Mouse (Mus musculus): ENCODE results near the gene Cdca5. TPM values are rescaled to one million over a fixed set of nuclear protein-coding genes. Genes with fewer than 3 reads are reported as not detected.
"Not testable (repeated sequence)": the region's sequence is repeated elsewhere in the genome, so short reads cannot be mapped to it uniquely, and the experiment has no call there.

Cdca5 gene
- polyA plus RNA-seq (2012; rRNA removed): 0.83 and 1.4 TPM in 2 replicates

DNA sequence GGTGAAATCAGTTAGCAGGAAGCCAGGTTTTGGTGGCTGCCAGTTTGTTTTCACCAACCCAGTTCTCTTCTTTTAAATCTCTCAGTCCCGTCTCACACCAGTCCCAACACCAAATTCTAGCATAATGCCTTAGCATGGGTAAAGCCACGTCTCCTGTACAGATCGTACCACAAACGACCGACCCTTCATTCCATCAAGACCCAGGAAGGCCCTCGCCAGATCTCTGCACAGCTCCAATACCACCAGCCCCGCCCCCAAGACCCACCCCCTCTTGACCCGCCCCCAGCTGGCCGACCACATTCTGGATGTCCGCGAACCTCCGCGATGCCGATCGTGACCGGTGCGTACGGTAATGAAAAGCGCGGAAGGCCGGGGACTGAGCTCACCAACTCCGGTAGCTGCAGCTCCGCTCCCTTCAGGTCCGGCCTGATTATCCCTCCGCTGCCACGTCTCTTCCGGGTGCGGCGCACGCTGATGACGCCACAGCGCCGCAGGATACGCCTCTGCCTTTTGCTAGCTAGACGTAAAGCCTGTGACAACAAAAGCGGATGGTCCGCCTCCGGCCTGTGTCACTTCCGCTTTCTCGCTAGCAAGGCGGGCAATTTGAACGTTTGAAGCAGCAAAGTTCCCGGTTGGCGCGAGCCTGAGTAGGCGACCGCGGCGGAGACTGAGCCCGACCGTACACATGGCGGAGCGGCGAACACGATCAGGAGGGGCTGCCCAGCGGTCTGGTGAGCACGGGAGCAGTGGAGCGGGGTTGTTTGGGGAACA, at the start of gene Cdca5, which contains the start of gene Zfpl1:
Gene Cdca5 (plus strand): TSS at position 506 of the 771 bp plus-strand sequence.
Gene Zfpl1 (minus strand): TSS at position 479 of the 771 bp plus-strand sequence.
- DNase-seq (ENCODE audit: low spot score): peak; percentile 82

DNA sequence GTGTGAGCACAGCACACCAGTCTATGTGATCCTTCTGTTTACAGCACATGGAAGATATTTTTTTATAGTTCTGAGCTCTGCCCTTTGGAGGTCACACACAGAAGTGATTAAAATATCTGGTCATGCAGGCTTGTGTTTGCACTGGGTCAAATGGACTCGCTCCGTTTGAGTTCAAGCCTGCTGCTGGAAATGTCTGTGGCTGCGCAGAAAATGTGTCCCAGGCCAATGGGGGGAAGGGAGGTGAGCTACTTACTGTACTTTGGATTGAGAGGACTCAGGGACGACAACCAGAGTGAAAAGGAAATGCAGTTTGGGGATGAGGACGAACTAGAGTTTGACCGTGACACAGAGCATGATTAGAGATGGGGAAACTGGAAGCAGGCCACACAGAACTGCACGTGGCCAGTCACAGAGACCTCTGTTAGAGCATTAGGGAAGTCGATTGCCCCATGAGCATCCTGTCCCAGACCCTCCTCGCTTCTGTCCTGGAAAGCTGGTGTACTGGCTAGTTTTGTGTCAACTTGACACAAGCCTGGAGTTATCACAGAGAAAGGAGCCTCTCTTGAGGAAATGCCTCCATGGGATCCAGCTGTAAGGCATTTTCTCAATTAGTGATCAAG, 48.7 kb upstream of the Cdca5 start:
- no peak for DNase-seq (ENCODE audit: low spot score)

DNA sequence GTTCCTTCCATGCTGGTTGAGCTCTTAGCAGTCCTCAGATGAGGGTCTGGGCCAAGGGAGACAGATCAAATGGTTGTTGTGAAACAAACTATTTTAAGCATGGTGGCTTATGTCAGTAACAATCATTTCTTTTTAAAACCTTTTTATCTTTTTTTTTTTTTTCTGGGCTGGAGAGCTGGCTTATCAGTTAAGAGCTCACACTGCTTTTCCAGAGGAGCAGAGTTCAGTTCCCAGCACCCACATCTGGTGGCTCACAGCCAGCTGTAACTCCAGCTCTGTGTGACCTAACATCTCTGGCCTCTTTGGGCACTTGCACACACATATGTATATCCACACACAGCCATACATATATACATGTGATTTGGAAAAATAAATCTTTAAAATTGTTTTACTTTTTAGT, 47.1 kb upstream of the Cdca5 start:
- no peak for DNase-seq (ENCODE audit: low spot score)

DNA sequence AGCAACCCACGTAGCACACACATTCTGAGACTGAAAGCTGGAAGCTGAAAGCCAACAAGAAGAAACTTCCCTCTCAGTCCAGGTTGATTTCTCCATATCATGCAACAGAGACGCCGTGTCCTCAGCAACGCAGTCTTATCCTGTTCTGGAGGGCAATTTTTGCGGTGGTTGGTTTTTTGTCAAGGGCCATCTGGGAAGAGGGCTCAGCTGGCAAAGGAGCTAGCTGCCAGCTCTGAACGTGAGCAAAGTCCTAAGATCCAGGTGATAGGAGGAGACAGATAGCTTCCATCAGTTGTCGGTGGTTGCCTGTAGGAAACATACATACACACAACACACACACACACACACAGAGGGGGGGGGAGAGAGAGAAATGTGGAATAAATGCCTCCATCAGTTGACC, 46.5 kb upstream of the Cdca5 start:
- DNase-seq (ENCODE audit: low spot score): no peak

DNA sequence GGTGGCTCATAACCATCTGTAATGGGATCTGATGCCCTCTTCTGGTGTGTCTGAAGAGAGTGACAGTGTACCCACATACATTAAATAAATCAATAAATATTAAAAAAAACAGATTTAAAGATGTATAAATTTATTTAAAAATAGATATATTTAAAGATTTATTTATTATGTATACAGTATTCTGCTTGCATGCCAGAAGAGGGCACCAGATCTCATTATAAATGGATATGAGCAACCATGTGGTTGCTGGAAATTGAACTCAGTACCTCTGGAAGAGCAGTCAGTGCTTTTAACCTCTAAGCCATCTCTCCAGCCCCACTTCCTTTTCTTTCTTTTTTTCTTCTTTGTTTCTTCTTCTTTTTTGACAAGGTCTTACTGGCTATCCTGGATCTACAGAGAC, 44.8 kb upstream of the Cdca5 start:
- no peak for DNase-seq (ENCODE audit: low spot score)

DNA sequence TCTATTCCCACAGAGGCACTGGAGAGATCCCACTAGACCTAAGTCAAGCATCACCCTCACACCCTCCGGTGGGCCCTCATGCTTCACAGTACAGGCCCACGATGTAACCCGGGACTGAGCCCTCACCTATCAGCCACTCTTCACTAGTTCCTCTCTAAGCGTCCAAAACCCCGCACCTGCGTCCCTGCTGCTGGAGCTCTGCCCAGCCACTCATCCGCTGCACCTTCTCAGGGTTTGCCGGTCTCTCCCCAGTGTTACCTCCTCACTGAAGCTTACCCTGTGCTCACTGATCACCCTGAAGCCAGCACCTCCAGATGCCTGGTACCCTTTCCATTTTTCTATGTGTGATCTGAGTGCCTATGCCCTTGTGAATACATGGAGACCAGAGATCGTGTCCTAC, 42.5 kb upstream of the Cdca5 start:
- DNase-seq (ENCODE audit: low spot score): no peak

DNA sequence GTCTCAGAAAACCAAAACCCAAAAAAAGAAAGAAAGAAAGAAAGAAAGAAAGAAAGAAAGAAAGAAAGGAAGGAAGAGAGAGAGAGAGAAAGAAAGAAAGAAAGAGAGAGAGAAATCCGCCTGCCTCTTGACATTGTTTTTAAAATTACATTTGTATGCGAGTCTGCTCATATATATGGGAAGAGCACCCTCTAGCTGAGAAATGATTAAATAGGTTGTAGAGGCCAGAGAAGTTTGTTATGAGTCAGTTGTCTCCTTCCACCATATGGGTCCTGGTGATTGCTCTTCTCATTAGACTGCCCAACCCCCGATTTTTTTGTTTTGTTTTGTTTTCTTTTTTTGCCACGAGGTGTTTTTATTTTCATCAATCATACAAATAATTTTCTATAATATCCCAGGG, 40.7 kb upstream of the Cdca5 start:
- DNase-seq (ENCODE audit: low spot score): not testable (repeated sequence)

DNA sequence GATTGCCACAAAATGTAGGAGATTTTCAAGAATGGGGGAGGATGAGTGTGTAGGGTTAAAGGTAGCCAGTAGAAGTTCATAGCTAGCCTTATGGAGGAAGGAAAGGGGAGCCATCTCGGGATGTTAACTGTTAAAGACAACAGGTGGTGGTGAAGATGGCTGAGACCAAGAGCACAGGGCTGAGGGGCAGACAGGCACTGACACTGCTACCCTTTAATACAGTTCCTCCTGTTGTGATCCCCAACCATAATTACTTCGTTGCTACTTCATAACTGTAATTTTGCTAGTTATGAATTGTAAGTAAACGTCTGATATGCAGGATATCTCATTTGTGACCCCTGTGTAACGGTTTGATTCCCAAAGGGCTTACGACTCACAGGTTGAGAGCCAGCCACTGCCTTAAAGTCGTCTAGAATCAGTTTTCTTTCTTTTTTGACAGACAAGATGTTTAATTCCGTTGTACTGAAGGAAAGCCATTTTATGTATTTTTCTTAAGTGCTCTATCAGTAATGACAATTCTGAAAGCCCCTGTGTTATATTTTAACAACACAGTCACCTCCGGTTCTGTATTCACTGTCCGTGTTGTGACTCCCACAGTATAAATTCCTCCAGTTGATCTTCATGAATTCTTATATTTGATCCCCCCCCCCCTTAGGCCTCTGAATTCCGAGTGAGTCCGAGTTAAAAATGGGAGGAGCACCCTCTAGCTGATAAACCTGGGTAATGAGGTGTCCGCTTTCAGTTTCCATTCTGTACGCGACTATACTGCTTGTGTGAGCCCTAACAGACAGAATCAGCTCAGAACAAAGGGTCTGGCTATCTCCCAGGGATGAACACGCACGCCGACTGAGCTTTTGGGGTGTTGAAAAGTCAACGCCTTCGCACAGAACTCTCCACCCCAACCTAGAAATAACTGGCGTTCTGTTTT, 39.2 kb upstream of the Cdca5 start:
- DNase-seq (ENCODE audit: low spot score): no peak

DNA sequence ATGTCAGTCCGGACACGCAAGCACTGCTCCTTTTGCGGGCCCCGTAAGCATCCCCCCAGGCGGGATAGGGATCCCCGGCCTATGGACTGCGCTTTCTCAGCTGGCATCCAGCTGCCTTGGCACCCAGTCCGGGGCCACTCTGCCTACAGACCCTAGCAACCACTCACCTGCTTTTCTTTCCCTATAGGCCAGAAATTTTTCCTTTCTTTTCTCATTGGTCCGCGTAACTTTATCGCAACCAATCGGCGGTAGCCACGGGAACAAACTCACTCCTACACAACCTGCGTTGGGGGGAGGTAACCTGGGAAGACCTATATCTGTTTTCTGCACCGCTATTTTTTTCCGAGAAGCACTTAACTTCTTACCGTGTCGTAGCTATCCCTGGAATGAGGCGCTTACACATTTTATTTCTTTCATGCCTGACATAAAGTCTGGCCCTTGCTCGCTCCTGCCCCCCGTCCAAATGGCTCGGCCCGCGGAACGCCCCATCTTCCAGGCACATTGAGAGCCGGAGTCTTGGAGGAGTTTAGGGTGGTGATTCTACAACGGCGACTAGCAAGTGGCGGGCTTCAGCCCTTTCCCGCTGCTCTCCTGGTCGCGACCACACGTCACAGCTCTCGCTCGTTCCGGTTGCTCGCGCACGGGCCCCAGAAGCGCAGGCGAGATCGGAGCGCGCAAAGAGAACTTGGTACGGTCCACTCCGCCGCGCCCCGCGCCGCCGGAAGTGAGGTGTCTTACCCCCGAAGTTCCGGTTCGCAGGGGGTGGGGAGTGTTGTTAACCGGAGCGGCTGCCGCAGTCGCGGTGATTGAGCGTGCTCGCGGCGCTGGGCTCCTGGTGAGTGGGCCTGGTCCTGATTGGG, 38.3 kb upstream of the Cdca5 start, which contains the start of gene Syvn1:
Gene Syvn1 (plus strand): TSS at position 283 of the 860 bp plus-strand sequence.
- DNase-seq (ENCODE audit: low spot score): peak; percentile 92

DNA sequence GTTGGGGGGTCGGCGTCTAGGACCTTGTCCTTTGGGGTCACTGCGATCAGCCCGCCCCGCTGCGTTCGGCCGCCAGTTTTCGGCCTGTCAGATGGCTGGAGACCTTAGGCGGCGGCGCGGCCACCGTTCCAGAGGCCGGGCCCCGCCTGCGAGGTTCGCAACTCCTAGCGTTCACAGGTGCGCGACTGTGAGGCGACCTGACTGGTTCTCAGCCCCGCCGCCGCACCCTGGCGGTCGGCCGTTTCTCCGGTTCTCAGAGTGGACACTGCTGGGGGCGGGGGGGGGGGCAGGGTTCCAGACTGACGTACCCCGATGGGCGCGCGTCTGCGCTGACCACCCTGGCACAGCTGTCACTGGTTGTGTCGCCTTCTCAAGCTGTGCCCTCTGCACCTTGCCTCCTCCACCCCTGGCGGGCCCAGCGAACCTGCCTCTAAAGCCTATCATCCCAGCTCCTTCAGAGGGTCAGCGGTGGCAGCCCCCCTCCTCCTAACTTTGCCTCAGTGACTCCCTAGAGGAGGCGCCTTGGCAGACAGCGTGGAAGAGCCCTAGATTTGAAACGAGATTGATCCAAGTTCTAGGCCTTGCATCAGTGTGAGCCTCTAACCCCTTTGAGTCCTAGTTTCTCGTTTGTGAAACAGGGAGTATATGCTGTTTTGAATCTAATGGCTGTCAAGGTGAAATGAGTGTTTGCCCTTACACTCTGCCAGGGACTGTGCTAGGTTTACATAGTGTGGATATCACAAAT, 37.5 kb upstream of the Cdca5 start:
- no peak for DNase-seq (ENCODE audit: low spot score)

DNA sequence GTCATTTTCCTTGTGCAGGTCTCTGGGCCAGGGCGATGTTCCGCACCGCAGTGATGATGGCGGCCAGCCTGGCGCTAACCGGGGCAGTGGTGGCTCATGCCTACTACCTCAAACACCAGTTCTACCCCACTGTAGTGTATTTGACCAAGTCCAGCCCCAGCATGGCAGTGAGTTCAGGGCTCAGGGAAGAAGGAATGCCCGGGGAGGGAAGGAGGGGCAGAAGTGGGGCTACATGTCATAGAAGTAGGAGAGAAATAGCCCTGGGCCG, 37.0 kb upstream of the Cdca5 start:
- no peak for DNase-seq (ENCODE audit: low spot score)

DNA sequence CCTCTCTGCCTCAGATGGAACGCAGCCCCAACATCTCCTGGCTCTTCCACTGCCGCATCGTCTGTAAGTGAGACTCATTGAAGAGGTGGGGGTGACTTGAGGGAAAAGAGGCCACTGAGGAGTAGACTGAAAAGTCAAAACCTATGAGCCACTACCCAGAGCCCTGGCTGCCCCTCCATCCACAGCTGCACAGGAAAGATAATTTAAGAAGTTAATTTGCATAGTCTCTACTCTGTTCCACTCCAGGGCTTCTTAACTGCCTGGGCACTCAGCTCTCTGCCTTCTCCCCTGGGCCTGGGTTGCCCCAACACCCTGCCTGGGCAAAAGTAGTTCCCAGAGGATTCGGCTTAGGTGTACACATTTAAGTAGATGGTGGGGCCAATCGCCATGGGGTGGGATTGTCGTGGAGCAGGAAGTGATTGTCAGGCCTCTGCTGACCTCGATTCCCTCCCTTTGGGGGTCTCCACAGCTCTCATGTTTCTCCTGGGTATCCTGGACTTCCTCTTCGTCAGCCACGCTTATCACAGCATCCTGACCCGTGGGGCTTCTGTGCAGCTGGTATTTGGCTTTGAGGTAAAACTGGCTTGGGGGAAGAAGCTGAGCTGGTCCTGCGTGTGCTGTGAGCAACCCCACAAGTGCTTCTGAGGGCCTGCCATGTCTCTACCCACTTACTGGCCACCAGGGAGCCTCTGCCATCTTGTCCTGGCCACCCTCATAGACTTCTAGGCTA, 35.9 kb upstream of the Cdca5 start:
- no peak for DNase-seq (ENCODE audit: low spot score)

DNA sequence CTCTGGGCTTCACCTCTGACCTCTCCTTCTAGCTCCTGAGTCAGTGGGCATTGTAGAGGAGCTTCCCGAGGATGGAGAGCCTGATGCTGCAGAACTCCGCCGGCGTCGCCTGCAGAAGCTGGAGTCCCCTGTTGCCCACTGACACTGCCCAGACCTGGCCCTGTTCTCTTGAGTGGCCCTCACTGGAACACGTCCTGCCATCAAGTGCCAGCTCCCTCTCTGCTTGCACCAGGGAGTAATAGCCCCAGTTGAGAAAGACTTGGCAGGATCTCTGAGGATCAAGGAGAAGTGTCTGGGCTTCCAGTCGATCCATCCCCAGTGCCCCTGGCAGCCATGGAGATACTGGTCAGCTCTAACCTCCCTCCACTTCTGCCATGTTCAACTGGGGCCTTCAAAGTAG, 32.3 kb upstream of the Cdca5 start:
- DNase-seq (ENCODE audit: low spot score): no peak

DNA sequence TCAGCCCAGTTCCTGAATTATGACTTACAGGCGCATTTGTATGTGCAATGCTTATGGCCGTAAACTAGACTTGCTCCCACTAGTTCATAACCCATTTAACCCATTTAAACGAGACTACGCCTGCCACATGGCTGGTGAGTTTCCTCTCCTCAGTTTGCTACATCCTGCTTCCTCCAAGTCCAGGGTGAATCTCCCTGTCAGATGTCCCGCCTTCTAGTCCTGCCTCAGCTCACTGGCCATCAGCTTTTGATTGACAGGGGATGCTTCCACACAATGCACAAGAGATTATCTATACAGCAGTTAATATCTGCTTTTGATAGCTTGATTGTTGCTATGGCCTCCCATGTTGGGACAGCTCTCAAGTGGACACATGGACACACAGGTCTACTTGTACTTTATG, 30.5 kb upstream of the Cdca5 start:
- no peak for DNase-seq (ENCODE audit: low spot score)

DNA sequence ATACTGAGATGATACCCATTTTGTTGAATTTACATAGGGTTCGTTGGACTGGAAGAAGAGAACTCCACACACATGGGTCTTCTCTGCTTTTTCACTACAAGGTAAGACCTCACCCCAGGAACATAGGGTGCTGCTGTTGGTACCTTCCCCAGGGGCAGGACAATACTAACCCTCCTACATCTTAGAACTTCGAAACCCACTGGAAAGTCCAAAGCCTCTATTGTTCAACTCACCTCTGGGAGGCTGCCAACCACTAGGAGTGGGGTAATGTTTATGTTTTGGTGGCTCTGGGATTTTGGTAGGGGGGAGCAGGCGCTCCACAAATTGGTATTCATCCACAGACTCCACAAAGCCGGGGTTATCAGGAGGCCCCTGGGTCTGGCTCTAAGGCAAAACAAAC, 28.1 kb upstream of the Cdca5 start:
- no peak for DNase-seq (ENCODE audit: low spot score)

DNA sequence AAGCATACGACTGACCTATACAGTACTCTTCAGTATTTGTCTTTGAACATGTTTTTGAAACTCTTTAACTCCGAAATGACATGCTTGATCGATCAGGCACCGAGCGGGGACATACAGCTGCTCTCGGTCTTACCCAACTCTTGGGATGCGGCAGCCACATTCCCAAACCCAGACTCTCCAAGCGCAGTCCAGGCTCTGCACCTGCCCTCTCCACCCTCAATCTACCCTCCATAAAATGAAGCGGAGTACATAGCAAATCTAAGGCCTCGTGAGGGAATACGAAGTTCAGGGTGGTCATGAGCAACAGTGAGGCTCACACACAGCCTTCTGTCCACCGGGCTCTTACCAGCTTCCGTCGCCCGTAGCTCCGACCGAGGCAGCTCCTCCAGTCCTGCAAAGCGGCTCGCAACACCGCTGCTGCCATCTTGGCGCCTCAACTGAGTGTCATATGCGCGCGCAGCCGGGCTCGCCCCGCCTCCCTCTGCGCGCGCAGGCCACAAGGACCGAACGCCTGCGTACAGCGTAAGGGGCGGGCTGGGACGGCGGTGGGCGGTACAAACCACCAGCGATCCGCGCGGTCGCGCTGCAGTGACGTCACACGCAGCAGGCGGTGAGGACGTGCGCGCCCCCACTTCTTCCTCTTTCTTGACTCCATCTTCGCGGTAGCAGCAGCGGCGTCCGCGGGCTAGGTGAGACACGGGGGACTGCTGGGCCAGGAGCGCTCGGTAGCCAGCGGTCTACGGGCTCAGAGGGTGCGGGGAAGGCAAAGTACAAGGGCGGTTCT, 27.3 kb upstream of the Cdca5 start, which contains the start of the genes Mrpl49 and Fau:
Gene Mrpl49 (minus strand): TSS at position 473 of the 784 bp plus-strand sequence.
Gene Fau (plus strand): TSS at position 532 of the 784 bp plus-strand sequence.
- DNase-seq (ENCODE audit: low spot score): peak; percentile 95

DNA sequence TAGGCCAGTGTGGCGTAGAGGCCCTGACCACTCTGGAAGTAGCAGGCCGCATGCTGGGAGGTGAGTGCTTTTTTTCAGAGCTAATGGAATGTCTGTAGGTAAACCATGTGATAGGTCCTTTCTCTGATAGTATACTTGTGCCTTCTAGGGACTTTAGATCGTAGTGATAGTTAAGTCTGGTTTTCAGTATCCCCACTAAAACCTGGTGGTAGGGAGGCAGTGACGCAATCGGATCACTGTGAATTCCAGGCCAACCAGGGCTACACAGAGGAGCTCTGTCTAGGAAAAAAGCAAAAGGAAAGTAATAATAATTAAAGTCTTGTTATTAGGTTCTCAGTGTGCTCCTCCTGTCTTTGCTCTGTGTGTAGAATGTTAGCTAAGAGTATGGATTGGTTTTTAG, 26.3 kb upstream of the Cdca5 start:
- no peak for DNase-seq (ENCODE audit: low spot score)

DNA sequence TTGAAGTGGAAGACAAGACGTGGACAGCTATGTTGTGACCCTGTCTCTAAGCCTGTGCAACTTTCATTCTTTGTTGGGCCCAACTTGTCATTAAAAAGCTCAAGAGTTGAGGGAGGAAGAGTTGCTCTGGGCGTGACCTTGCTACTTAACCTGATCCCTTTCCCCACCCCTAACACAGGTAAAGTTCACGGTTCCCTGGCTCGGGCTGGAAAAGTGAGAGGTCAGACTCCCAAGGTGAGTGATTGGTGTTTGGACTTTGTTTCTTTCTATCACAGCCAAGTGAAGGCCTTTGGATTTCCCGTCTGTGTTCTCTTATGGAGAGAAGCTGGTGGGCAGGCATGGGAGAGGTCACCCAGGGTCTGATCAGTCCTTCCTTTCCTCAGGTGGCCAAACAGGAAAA, 25.8 kb upstream of the Cdca5 start:
- DNase-seq (ENCODE audit: low spot score): no peak

DNA sequence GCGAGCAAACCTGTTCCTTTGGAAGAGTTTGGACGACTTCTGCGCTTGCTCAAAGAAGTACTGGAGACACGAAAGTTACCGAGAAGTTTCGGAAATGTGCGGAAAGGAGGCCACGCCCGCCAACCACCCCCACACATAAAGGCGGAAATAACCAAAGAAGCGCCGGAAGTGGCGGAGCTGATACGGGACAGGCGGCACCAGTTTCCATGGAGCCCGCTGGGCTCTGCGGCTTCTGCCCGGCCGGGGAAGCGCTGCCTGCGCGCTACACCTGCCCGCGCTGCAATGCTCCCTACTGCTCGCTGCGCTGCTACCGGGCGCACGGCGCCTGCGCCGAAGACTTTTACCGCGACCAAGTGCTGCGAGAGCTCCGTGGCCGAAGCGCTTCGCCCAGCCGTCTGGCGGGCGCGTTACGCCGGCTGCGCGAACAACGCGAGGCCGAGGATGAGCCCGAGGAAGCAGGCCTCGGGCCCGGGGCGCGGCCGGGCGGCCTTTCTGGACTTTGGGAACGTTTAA, 23.7 kb upstream of the Cdca5 start, which contains the start of gene Znhit2:
Gene Znhit2 (plus strand): TSS at position 172 of the 513 bp plus-strand sequence.
- peak; percentile 79 for DNase-seq (ENCODE audit: low spot score)

Measured in urinary bladder, adult 2 months (tissue).